Mouse (Mus musculus) left cerebral cortex, adult 11 months (tissue): Measurements from ENCODE around the gene Fbxo21.

Experiments
- DNase-seq: peaks from one replicate; pipeline ENCODE4 v3.0.0; 2022; ENCODE audit warnings: low spot score

Fbxo21 gene

DNA sequence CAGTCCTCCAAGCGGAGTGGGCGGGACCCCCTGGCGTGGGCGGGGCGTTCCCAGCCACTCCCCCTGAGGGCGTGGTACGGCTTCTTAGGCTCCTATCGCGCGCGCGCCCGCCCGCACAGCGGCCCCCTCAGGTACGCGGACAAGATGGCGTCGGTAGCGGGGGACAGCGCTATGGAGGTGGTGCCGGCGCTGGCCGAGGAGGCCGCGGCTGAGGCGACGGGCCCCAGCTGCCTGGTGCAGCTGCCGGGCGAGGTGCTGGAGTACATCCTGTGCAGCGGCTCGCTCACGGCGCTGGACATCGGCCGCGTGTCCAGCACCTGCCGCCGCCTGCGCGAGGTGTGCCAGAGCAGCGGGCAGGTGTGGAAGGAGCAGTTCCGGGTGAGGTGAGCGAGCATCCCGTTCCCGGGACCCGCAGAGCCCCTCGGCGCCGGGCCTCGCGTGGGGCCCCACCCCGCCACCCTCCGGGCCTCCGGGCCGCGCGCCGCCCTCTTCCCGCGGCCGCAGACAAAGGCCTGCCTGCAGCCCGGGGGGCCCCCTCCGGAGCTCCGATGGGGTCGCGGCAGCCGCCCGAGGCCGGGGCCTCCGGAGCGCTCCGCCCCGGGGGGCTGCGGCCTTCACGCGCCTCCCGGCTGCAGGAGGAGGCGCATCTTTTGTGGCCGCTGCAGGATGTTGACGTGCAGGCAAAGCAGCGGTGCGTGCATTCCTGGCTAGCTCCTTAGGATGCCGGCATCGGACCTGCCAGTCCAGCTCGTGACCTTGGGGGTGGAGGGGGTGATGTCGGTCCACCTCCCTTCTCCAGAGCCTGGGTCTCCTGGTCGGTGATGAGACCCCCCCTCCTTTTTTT, at the start of gene Fbxo21:
Gene Fbxo21, plus strand, starts transcription at position 74 of the 844 bp plus-strand sequence.
- peak; percentile 95 for DNase-seq

DNA sequence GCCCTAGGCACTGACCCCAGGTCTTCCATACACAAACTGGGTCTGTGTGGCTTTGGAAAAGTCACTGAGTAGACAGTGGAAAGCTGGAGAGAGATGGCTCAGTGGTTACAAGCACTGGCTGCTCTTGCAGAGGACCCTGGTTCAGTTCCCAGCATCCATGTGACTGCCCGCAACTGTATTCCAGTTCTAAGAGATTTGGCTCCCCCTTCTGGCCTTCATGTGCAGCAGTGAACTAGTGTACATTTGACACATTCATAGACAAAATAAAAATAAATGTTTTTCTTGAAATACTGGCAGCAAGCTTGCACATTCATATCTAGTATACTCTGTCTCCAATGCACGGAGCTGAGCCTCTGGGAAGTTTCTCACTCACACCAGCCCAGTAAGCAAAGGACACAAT, 48.0 kb upstream of the Fbxo21 start:
- DNase-seq: no peak

DNA sequence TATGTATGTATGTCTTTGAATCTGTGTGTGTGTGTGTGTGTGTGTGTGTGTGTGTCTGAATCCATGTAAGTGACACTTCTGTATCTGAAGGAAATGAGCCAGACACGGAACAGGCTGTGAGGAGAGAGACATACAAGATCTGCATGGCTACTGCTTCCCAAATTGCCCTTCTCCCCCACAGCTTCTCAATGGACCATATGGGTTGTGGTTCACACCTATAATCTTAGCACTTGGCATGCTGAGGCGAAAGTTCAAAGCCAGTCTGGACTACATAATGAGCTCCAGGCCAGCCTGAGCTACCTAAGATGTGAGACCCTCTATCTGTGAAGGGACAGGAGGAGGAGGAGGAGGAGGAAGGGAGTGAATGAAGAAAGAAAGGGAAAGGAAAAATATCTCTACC, 44.3 kb upstream of the Fbxo21 start:
- DNase-seq: no peak

DNA sequence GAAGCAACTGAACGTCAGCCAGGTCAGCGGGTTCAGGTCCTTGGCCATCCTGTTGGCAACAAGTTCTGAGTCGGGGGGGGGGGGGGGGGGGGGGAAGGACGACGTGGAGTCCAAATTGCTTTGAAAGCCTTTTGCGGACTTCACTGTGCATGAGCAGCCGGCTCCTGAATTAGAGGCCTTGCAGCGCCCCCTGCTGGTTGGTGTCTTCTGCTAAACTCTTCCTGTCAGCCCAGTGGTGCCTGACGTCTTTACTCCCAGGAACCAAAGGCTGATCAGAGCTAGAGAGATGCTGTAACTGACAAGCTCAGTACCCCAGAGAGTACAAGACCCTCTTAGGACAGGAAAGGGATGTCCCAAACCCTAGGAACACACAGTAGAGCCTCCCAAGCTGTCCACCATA, 43.7 kb upstream of the Fbxo21 start:
- peak; percentile 73 for DNase-seq

DNA sequence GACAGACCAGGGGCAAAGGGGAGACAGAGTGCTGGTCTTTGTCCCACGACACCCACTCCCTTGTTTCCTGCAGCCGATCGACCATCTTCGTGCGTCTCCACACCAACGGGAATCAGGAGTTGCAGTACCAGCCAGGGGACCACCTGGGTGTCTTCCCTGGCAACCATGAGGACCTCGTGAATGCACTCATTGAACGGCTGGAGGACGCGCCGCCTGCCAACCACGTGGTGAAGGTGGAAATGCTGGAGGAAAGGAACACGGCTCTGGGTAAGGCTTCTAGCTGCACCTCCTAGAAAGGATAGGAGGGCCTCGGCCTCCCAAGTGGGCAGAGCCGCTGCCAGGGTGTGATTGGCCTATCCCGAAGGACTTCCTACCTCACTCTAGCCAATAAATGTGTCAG, 40.2 kb upstream of the Fbxo21 start:
- DNase-seq: no peak

DNA sequence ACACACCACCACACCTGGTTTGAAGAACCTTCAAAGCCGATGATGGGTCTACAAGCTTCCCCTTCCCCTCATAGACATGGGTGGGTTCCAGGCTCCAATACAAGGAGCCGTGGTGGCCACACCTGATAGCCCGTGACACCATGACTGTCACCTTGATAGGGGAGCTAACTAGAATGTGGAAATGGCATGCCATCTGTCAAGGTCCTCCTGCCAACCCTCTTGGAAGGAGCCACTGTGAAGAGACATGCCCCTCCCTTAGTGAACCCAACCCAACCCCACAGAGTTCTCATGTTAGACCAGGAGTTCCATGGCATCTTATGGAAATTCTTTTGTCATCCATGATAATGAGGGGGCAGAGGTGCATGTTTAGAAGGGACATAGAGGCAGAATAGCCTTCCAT, 39.3 kb upstream of the Fbxo21 start:
- DNase-seq: no peak

DNA sequence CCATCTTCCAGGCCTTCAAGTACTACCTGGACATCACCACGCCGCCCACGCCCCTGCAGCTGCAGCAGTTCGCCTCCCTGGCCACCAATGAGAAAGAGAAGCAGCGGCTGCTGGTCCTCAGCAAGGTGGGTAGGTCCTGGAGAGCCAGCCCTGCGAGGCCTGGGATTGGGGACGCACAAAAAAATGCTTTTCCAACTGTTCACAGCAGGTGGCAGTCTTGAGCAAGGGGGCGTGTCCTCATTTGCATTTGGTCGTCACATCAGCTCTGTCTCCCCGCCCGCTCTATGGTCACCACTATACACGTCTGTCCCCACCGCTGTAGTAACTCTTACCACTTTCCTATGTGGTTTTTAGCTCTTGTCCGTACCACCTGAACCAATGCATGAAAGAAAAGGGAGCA, 38.3 kb upstream of the Fbxo21 start:
- DNase-seq: no peak

DNA sequence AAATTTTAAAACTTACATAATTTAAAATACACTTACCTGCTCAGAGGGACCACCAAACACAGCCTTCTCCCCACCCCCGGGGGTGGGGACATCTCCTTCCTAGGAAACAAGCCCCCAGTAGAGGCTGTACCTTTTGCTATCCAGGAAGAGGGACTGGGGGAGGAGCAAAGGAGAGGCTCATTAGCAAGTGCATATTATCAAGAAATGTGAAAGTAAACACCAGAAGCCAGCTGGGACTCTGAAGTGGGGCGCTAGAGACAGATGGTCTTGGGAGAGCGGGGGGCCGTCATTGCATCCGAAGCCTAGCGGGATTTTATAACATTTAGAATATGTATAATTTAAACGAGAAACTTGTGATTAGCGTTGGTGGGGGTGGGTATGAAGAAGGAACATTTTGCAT, 37.1 kb upstream of the Fbxo21 start:
- no peak for DNase-seq

DNA sequence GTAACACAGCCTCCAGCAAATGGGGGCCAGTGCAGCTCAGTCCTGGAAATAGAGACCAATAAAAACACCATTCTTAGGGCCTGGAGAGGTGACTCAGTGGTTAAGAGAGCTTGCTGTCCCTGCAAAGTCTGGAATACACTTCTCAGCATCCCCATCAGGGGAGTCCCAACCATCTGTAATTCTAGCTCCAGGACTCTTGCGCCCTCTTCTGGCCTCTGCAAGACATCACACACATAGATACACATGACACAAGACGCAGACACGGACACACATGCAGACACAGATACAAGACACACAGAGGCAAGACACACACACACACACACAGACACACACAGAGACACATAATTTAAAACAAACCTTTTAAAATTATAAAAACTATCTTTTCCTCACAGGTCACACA, 35.0 kb upstream of the Fbxo21 start:
- no peak for DNase-seq

DNA sequence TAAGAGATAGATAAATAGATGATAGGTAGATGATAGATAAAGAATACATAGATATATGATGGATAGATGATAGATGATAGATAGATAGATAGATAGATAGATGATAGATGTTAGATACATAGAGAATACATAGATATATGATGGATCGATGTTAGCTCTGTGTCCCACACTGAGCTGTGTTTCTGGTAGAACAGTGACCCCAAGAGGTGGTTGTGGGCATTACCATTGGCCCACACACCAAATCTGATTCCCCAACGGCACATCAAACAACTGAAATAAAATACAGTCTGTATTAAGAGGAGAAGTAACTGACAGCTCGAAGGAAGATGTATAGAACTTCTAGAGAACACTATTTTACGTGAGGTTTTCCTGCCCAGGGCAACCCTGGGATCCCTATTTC, 29.9 kb upstream of the Fbxo21 start:
- DNase-seq: peak; percentile 32

DNA sequence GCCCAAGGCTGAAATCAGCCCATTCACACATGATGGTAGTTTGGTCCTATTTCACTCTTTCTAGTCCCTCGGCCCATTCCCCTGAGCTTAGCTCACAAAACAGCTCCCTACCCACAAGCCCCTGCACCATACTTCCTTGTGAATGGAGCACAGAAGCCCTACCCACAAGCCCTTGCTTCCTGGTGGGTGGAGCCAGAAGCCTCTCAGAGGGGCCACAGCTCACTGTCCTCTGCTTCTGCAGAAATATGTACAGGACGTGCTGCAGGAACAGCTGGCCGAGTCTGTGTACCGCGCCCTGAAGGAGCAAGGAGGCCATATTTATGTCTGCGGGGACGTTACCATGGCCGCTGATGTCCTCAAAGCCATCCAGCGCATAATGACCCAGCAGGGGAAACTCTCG, 27.1 kb upstream of the Fbxo21 start:
- no peak for DNase-seq

DNA sequence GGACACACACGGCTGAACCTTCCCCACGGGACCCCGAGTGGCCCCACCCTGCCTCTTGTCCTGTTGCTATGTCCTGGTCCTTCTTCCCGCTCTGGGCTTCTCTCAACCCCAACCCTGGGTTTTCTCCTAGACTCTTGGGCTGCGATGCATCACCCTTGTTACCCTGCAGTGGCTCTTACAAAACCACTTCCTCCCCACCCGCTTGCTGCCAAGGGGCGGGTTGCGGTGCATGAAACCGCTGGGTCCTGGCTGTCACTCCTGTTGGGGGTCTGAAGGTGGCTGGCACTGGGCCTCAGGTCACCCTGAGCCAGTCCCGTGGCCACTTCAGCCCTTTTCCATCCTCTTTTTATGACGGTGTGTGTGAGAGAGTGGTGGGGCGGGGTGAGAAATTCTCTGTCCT, 22.6 kb upstream of the Fbxo21 start:
- DNase-seq: no peak

DNA sequence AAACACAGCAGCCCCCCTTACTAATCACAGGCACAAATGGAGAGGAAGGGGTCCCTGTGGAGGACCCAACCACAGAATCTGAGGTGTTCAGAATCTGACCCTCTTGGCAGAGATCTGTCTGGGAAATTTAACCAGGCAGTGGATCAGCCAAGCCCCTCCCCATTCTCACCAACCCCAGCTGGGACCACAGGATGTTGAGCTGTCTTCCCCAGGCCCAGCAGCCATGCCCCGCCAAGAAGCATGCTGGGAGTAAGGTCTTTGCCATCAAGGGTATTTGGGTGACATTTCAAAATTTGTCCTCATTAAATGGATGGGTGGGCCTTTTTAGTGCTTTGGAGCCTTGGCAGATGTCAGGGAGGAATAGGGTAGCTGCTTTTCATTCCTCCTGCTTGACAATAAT, 22.1 kb upstream of the Fbxo21 start:
- no peak for DNase-seq

DNA sequence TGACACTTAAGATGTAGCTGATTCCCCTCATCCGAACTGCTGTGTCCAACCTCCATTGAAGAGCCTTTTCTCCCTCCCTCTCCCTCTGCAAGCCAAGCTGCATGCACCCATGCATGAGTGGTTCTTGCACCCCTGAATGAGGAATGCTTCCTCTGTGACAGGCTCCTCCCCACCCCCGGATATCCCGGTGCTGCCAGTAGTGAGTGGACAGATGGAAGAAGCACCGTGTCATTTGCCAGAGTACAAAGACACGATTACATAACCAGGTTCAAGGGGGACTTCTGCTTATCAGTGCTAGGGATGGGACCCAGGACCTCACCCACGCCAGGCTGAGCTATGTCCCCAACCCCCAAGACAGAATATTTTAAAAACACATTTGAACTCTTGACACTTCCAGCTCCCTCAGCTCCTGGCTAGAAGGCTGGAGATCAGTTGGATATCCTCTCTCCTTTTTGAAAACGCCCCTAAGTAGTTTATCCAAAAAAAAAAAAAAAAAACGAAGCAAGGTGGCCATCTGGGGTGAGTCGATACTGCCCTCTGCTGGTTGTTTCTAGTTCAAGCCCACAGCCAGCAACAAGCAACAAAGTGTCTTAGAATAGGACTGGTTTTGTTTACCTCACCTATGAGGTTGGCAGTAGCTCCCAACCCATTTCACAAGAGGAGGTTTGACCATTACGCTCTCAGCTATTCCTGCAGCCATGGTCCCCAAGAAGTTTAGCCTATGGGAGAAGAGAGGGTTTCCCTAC, 20.7 kb upstream of the Fbxo21 start:
- DNase-seq: no peak

DNA sequence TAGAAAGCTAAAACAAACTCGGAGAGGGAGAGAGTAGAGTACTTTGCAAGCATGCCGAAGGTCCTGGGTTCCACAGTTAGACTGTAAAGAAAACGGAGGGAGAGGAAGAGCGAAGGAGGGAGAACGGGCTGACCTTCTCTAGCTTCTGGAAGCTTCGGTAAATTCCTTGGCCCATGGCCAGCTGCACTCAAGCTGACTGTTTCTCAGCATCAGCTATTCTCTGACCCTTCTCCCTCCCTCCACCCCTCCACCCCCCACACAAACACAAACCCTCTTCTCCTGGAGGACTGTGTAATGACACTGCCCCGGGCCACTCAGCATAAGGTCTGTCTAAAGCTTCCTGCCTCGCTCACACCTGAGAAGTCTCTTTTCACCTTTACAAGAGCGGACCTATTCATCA, 11.8 kb upstream of the Fbxo21 start:
- no peak for DNase-seq

DNA sequence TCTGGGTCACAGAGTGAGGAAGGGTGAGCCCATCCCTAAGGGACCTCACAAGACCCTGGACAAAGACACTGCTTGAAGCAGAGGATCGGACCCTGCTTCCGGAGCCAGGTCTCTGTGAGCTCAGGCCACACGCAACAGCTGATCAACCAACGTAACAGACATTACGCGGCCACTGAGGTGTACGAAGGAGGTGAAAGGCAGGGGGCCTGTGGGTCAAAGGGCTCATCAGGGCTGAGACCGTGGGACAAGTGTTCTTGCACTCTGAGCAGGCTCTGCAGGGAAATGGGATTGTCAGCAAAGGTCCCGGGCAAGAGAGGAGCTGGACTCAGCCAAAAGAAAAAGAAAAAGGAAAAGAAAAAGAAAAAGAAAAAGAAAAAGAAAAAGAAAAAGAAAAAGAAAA, 9.6 kb upstream of the Fbxo21 start:
- DNase-seq: no peak

DNA sequence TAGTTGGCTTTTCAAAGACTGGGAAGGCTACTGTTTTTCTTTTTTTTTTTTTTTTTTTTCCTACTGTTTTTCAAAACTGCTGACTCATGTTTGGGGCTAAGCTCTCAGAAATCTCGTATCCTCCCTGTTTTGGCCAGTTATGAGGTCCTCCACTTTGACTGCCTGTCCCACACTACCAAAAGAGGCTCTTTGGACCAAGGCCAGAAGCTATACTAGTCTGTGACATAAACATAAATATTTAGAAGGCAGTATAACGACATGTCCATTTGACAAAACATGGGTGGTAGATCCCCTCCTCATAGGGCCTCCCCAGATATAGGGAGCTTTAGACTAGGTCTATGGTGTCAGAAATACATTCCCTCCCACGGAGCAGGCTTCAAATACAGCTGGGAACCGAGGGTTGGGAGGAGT, 8.9 kb upstream of the Fbxo21 start:
- no peak for DNase-seq

DNA sequence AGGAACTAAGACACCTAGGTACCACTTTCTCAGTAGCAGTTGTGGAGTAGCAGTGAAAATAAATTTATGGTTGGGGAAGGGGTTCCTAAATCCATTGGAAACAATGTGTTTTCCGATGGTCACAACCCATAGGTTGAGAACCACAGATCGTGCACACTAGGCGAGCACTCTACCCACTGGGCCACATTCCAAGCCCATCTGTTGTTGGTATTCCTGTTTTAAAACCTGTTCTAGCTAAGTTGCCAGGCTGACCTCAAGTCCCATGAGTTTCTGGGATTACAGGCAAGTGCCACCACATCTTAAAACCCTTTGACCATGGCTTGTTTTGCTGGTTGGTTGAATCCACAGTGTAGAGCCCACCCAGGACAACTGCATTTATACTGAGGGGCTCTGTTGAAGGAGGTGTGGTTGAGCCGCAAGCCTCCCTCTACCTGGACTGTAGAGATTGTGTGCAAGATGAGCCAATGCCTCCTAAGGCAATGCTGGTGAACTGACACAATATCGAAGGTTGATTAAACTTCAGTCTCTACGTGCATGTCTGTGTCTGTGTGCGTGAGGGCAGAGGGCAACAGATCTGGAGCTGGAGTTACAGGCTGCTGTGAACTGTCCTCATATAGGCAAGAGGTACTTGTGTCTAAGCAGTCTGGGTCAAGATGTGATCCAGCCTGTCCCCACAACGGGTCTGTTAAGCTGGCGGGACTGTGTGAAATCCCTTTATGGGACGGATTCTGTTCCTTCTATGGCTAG, 6.7 kb upstream of the Fbxo21 start:
- no peak for DNase-seq

DNA sequence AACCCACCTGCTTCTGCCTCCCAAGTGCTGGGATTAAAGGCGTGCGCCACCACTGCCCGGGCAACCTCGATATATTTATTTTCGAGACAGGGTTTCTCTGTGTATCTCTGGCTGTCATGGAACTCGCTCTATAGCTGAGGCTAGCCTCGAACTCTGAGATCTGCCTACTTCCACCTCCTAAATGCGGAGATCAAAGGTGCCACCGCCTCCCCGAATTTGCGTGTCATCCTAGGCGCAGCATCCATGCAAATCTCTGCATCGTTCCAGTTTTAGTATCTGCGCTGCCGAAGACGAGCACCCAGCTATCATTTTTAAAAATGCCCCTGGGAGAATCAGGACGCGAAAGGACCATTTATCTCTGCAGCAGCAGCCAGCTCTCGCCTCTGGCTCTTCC, 270 bp upstream of the Fbxo21 start:
- no peak for DNase-seq

DNA sequence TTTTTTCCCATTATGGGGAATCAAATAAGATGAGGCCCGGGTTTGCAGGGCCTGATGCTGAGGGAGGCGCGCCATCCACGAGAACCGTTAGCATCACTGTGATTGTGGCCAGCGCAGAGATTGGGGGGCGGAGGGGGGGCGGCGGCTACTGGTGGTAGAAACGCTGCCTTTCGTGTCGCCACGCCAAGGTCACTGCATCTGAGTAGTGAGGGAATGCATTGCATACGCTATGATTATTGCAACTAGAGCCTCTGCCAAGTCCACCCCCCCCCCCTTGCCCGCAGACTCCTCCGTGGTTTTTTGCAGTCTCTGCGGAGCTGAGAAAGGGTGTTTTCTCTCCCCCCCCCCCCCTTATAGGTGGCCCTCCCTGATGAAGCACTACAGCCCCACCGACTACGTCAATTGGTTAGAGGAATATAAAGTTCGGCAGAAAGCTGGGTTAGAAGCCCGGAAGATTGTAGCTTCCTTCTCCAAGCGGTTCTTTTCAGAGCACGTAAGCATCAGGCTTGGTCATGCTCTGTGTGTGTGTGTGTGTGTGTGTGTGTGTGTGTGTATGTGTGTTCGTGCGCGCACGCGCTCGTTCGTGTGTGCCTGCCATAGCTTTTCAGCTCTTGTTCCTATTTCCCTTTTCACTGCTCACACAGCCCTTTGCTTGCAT, 1.1 kb downstream of the Fbxo21 start:
- DNase-seq: peak; percentile 45

DNA sequence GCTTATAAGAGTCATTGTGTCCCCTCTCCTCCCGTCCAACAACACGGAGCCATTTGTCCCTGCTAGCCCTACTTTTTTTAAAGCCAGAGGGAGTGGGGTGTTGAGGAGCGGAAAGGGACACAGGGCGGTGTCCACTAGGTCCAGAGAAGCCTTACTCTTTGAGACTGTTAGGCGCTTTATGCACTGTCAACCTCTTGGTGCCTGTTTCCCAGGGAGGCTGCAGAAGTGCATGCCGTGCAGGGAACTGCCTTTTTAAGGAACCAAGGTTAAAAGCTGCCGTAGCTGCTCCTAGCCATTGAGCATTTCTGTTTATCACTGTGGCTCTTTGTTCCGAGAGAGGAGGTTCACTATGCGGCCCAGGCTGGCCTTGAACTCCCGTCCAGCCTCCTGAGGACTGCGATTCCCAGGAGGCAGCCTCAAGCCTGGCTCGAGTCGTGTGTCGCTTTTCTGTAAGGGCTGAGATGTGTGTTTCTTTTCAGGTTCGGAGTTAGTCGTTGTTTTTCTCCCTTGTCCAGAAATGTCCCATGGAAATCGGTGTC, 1.7 kb downstream of the Fbxo21 start:
- no peak for DNase-seq

DNA sequence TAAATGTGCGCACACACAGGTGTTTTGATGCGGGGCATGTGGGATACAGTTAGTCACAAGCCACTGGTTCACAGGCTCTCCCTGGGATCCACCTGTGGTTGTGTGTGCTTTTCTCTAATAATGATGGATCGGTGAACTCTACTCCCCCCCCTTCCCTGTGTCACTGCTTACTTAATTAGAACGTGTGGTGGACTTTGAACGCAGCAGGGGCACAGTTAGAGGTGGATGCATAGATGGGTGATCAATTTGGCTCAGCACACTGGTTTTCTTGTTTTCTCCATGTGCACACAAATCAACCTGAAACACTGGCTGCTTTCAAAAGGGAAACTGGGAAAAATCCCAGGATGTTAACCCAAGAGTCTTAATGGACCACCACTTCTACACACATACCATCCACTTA, 2.6 kb downstream of the Fbxo21 start:
- DNase-seq: no peak
